Mouse (Mus musculus): ENCODE data around the gene Lrp1.

DNA sequence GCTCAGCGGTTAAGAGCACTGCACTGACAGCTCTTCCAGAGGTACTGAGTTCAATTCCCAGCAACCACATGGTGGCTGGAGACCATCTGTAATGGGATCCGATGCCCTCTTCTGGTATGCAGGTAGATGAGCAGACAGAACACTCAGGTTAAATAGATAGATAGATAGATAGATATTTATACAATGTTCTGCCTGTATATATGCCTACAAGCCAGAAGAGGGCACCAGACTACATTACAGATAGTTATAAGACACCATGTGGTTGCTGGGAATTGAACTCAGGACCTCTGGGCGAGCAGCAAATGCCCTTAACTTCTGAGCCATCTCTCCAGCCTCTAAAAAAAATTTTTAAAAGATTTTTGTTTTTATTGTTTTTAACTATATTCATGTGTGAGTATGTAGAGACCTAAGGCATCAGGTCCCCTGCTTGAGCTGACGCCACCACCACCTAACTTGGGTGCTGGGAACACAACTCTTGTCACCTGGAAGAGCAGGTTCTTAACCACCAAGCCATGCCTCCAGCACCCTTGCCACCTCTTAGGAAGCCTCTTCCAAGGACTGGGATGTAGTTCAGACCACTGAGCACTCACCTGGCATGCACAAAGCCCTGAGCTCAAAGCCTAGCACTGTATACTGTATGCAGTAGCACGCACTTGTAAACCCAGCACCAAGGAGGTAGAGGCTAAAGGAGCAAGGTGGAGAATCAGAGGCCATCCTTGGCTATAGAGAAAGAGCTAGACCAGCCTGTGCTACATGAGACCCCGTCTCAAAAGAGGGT is 2.7 kb upstream of the Lrp1 start:
- TF ChIP-seq CTCF (conservative IDR thresholded peaks at IDR 0.05; ENCODE audit: insufficient read depth, insufficient read length, low read depth, low read length) (no peak), POLR2A (IDR thresholded peaks at IDR 0.05; ENCODE audit: low read depth, low read length) (no peak)

Measured in kidney, adult 2 months (tissue).